Mouse (Mus musculus): ENCODE measurements at regions not wholly inside any gene's neighbourhood (a gene's known extent, or its start where the extent isn't known, plus 50 kb on each side); places are given as distances from the start of the nearest gene placed in this dataset.

GRCm38 (mm10) chr12:16189441-16189840 lies 372.7 kb upstream of the Trib2 start:
- DNase-seq (ENCODE audit: low spot score), result no peak

GRCm38 (mm10) chr12:16185976-16186515 lies 369.3 kb upstream of the Trib2 start:
- no peak for DNase-seq (ENCODE audit: low spot score)

GRCm38 (mm10) chr12:16185431-16185923 lies 368.8 kb upstream of the Trib2 start:
- DNase-seq (ENCODE audit: low spot score), result no peak

- no peak for DNase-seq (ENCODE audit: low spot score)
Measured at GRCm38 (mm10) chr12:16183055-16183454, 366.3 kb upstream of the Trib2 start.

- no peak for DNase-seq (ENCODE audit: low spot score)
Measured at GRCm38 (mm10) chr12:16181599-16181998, 364.9 kb upstream of the Trib2 start.

- DNase-seq (ENCODE audit: low spot score), result no peak
Measured at GRCm38 (mm10) chr12:16179897-16180296, 363.2 kb upstream of the Trib2 start.

GRCm38 (mm10) chr12:16176326-16176725 lies 359.6 kb upstream of the Trib2 start:
- no peak for DNase-seq (ENCODE audit: low spot score)

GRCm38 (mm10) chr12:16172176-16172575 lies 355.5 kb upstream of the Trib2 start:
- no peak for DNase-seq (ENCODE audit: low spot score)

GRCm38 (mm10) chr12:16171636-16172035 lies 354.9 kb upstream of the Trib2 start:
- no peak for DNase-seq (ENCODE audit: low spot score)

GRCm38 (mm10) chr12:16169781-16170535 lies 353.2 kb upstream of the Trib2 start:
- DNase-seq (ENCODE audit: low spot score), result no peak

GRCm38 (mm10) chr12:16167793-16168343 lies 351.1 kb upstream of the Trib2 start:
- DNase-seq (ENCODE audit: low spot score), result no peak

GRCm38 (mm10) chr12:16165126-16165525 lies 348.4 kb upstream of the Trib2 start:
- DNase-seq (ENCODE audit: low spot score), result no peak

GRCm38 (mm10) chr12:16161947-16162346 lies 345.2 kb upstream of the Trib2 start:
- DNase-seq (ENCODE audit: low spot score), result no peak

GRCm38 (mm10) chr12:16157896-16158295 lies 341.2 kb upstream of the Trib2 start:
- DNase-seq (ENCODE audit: low spot score), result no peak

- no peak for DNase-seq (ENCODE audit: low spot score)
Measured at GRCm38 (mm10) chr12:16155791-16156558, 339.3 kb upstream of the Trib2 start.

GRCm38 (mm10) chr12:16154256-16154655 lies 337.5 kb upstream of the Trib2 start:
- no peak for DNase-seq (ENCODE audit: low spot score)

GRCm38 (mm10) chr12:16152108-16152507 lies 335.4 kb upstream of the Trib2 start:
- no peak for DNase-seq (ENCODE audit: low spot score)

GRCm38 (mm10) chr12:16151170-16151702 lies 334.5 kb upstream of the Trib2 start:
- no peak for DNase-seq (ENCODE audit: low spot score)

- DNase-seq (ENCODE audit: low spot score), result no peak
Measured at GRCm38 (mm10) chr12:16146919-16147318, 330.2 kb upstream of the Trib2 start.

GRCm38 (mm10) chr12:16145621-16146020 lies 328.9 kb upstream of the Trib2 start:
- DNase-seq (ENCODE audit: low spot score), result no peak

GRCm38 (mm10) chr12:16141193-16141592 lies 324.5 kb upstream of the Trib2 start:
- no peak for DNase-seq (ENCODE audit: low spot score)

- DNase-seq (ENCODE audit: low spot score), result no peak
Measured at GRCm38 (mm10) chr12:16140511-16141110, 323.9 kb upstream of the Trib2 start.

All from testis, postnatal 10 days (tissue).